Mouse (Mus musculus): Measurements from ENCODE around the gene Acbd7.

The Acbd7 gene

DNA sequence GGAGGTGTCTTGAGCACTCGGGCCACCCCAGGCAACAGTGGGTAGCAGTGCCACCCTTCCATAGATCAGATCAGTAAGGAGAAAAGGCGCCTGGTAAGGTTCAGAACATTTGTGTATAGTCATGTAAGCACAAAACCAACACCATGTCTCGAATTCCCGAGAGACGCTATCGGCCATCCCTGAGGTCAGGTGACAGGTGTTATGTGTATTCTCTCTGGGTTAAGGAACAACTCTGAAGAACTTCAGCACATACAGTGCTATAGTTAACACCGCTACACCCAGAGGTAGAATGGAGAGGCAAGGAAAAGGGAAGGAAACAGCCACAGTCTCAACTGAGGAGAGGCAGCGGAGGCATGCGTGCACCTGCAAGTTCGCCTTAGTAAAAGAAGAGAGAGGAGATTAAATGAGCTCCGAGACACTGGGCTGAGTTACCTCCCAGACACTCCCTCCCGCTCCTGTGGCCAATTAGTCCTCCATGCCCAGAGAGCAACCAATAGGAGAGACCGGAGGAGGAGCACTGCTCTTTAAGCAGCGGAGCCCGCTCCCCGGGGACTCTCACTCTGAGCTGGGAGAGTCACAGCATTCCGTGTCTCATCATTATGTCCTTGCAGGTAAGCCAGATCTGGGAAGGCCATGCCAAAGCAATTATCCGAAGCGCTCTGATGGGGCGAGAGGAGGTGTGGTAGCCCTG, at the start of gene Acbd7:
Gene Acbd7, plus strand, starts transcription at position 558 of the 691 bp plus-strand sequence.
- peak; percentile 62 to 76 for DNase-seq

DNA sequence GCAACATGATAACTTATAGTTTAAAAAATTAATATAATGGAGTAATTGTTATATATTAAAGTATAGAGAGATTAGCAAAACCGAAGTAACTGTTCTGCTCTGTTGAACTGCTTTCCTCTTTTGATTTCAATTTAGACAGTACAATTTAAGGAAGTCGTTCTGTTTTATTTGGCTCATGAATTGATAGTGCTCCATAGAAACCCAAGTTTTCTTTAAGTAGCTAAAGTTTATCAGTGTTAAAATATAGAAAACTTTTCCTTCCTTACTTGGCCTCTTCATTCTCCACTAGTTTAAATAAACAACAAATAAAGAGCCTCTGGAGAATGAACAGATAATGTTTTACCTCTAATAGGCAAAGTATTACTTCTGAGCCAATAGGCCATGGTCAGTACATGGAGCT, 49.7 kb upstream of the Acbd7 start:
- DNase-seq, result no peak

GRCm38 (mm10) chr2:3289581-3289980, 46.4 kb upstream of the Acbd7 start:
- no peak for DNase-seq

GRCm38 (mm10) chr2:3292170-3292569, 43.8 kb upstream of the Acbd7 start:
- DNase-seq, result no peak

- no peak for DNase-seq
Measured at GRCm38 (mm10) chr2:3295826-3296225, 40.1 kb upstream of the Acbd7 start.

GRCm38 (mm10) chr2:3305426-3306025, 30.4 kb upstream of the Acbd7 start:
- peak; percentile 67 to 77 for DNase-seq

DNA sequence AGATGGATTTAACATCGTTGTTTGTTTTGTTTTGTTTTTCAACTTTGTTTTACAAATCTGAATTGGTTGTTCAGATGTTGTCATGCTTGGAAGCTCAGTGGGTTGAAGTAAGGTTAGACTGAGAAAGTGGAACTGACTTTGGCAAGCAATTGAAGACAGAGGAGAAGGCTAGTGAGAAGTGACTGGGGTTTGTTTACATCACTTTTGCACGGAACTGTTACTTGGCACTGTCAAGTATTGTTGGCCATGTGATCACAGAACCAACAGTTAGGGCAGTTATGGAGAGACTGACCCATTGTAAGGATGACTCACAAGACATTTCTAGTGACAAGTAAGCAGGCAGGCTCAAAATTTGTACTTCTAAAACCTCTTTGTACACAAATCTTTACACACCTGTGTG, 12.8 kb upstream of the Acbd7 start:
- DNase-seq, result no peak

- DNase-seq, result no peak
Measured at GRCm38 (mm10) chr2:3324381-3325130, 11.4 kb upstream of the Acbd7 start.

GRCm38 (mm10) chr2:3326547-3326946, 9.4 kb upstream of the Acbd7 start:
- DNase-seq, result no peak

DNA sequence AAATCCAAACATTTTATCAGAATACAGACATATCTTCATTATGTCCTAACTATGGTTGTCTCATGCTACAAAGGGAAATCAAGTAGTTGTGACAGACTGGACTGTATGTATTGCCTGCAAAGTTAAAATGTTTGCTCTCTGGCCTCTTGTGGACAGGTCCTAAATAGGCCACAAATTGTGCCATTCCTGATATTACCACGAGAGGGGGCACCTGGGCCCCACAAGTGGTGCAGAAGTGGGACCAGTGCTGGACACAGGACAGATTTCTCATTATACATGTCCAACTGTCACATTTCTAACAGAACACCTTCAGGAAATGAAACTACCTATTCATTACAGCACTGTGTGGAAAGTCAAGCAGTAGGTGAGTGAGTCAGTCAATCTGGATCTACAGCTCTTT, 8.6 kb upstream of the Acbd7 start:
- DNase-seq, result peak; percentile 71 to 86

GRCm38 (mm10) chr2:3331071-3331703, 4.8 kb upstream of the Acbd7 start:
- peak; percentile 9 to 23 for DNase-seq

GRCm38 (mm10) chr2:3332056-3332455, 3.9 kb upstream of the Acbd7 start:
- no peak for DNase-seq

- peak; percentile 97 for DNase-seq
Measured at GRCm38 (mm10) chr2:3332484-3333242, 3.3 kb upstream of the Acbd7 start, which contains the start of gene Rpp38. Gene Rpp38 (minus strand): TSS chr2:3332643.

DNA sequence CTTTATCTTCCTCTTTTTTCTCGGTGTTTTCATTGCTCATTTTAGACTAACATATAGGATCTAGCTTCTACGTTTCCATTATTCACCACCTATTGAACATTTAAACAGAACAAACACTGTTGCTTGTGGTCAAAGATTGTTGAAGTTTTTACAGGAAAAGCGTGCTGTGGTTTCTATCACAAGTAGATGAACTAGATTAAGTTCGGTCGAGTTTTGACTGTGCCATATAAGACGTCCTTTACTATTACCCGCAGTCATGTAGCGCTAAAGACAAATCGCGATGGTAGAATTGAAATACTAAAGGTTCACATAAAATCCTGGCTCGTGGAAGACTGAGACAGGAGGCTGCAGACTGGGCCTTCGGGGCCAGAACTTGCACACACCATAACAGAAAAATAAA, 2.2 kb upstream of the Acbd7 start:
- no peak for DNase-seq

DNA sequence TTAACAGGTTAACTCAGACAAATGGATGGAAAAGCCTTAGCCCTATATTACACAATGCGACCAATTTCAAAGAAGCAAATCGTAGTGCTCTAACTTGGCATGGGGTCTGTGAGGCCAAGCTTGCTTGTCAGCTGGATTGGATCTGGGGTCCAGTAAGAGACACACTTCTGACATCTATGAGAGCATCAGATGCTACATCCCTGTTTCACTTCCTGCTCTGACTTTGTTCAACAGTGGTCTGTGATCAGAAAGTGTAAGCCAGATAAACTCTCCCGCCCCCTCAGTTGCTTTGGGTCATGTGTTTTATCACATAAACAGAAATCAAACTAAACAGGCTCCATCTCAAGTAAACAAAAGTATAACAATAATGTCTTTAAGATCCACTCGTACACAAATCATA, 12.5 kb downstream of the Acbd7 start:
- no peak for DNase-seq

- peak in 1 of 2 experiments; percentile 21 for DNase-seq
Measured at GRCm38 (mm10) chr2:3348919-3349318, 13.0 kb downstream of the Acbd7 start.

- DNase-seq, result no peak
Measured at GRCm38 (mm10) chr2:3353160-3353559, 17.2 kb downstream of the Acbd7 start.

GRCm38 (mm10) chr2:3355793-3356192, 19.8 kb downstream of the Acbd7 start:
- no peak for DNase-seq

GRCm38 (mm10) chr2:3356311-3356710, 20.3 kb downstream of the Acbd7 start:
- DNase-seq, result no peak

- no peak for DNase-seq
Measured at GRCm38 (mm10) chr2:3357887-3358286, 21.9 kb downstream of the Acbd7 start.

DNA sequence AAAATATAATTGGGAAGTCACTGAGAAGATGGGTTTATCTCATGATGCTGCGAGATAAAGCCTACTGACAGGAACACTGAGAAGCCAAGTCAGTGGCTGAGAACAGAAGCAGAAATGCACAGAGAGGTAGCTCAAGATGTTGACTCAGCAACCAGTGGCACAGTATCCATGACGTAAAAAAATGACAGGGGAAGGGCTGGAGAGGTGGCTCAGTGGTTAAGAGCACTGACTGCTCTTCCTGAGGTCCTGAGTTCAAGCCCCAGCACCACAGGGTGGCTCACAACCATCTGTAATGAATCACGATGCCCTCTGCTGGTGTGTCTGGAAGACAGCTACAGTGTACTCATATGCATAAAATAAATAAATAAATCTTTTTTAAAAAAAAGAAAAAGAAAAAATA, 25.1 kb downstream of the Acbd7 start:
- no peak for DNase-seq

GRCm38 (mm10) chr2:3365127-3365526, 29.2 kb downstream of the Acbd7 start:
- no peak for DNase-seq

Data from cerebellum, postnatal 25 days (tissue).